Mouse (Mus musculus) neural tube, embryonic 12.5 days (tissue): ENCODE results near the gene Doc2g. TPM values are rescaled to one million over a fixed set of nuclear protein-coding genes. Genes with fewer than 3 reads are reported as not detected.
A peak's percentile ranks its signal among the peaks of the same experiment; 100 is the strongest.
"Not testable (repeated sequence)": the region's sequence is repeated elsewhere in the genome, so short reads cannot be mapped to it uniquely, and the experiment has no call there.

ENCODE experiments used
- ATAC-seq: fragments of 200-750 bp; cut with Nextera tagmentation; 2 replicates; pipeline ENCODE4 v1.8.0; 2017; ENCODE audit warnings: low read depth, mild to moderate bottlenecking, moderate TSS enrichment, moderate library complexity; ENCODE audit not compliant: low FRiP score
- H3K27ac ChIP-seq: fragments of 300-500 bp; sonication (generic); 2 replicates; pipeline ENCODE4 v1.5.1; 2016
- H3K27me3 ChIP-seq: fragments of 300-500 bp; sonication (generic); replicated peaks from 2 replicates; pipeline ENCODE4 v1.6.1; 2016; ENCODE audit warnings: mild to moderate bottlenecking
- H3K36me3 ChIP-seq: fragments of 300-500 bp; sonication (generic); 2 replicates; pipeline ENCODE4 v1.6.1; 2016; ENCODE audit warnings: mild to moderate bottlenecking
- H3K4me1 ChIP-seq: fragments of 300-500 bp; sonication (generic); 2 replicates; pipeline ENCODE4 v1.6.1; 2016
- H3K4me2 ChIP-seq: fragments of 300-500 bp; sonication (generic); replicated peaks from 2 replicates; pipeline ENCODE4 v1.6.1; 2016; ENCODE audit warnings: mild to moderate bottlenecking
- H3K4me3 ChIP-seq: fragments of 300-500 bp; sonication (generic); 2 replicates; pipeline ENCODE4 v1.5.1; 2016
- H3K9ac ChIP-seq: fragments of 300-500 bp; sonication (generic); 2 replicates; pipeline ENCODE4 v1.6.1; 2016; ENCODE audit warnings: mild to moderate bottlenecking
- H3K9me3 ChIP-seq: fragments of 300-500 bp; sonication (generic); 2 replicates; pipeline ENCODE4 v1.6.1; 2016; ENCODE audit warnings: mild to moderate bottlenecking
- WGBS: fragments of 180-500 bp; shearing (Covaris S2); methylation state at CpG from one replicate; pipeline ENCODE4 v1.1.7; 2016; 5-methylcytosine and 5-hydroxymethylcytosine counted together
- polyA plus RNA-seq: library from polyadenylated mRNA; unstranded; fragments of >200 nt; fragmentation: Nextera tagmentation; extraction: Ambion mirVana; gene quantifications from 2 replicates; pipeline ENCODE4 v1.2.1, GENCODE M21; 2016

Doc2g gene
- polyA plus RNA-seq, 1 experiment from 2014 or later: 6.0 TPM

DNA sequence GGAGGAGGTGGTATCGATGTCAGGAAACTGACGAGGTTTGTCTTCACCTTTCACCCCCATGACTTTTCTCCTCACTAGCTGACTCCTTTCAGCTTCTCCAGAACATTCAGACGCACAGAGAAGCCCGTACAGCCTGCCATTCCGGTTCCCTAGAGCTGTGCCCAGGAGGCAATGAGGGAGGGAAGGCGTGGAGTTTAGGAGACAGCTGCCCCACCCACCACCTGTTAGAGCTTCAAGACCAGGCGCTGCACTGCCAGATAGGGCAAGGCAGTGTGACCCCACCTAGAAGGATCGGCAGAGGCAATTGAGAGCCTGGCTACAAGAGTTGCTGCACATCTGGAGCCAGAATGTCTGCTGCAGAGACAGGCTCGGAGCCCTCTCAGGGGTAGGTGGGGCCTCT, 30.9 kb upstream of the Doc2g start, which contains the start of gene Aldh3b2:
Aldh3b2 (plus strand) TSS at position 100 of the 400 bp plus-strand sequence.
- Histone ChIP-seq H3K27ac (no peak within 1 kb of the TSS), H3K4me2 (no peak within 1 kb of the TSS), H3K4me3 (no peak within 1 kb of the TSS), H3K4me1 (no peaks in the 10 kb centered on the region), H3K9me3 (no peaks in the 10 kb centered on the region), H3K36me3 (no peaks in the 10 kb centered on the region), H3K27me3 (0 out of 2 replicates have a peak, but pooled peaks cover 3% of the 10 kb centered on the region), H3K9ac (no peak within 1 kb of the TSS)
- WGBS: 58% methylated on average over 9 of the region's 9 CpGs
- no peak for ATAC-seq

- not testable (repeated sequence) for H3K9ac ChIP-seq, H3K9me3 ChIP-seq, H3K27me3 ChIP-seq, H3K4me1 ChIP-seq, H3K27ac ChIP-seq, H3K36me3 ChIP-seq, H3K4me3 ChIP-seq, H3K4me2 ChIP-seq, ATAC-seq
- WGBS: 94% methylated on average over 6 of the region's 6 CpGs
Measured at GRCm38 (mm10) chr19:3974608-3975007, 28.5 kb upstream of the Doc2g start.

DNA sequence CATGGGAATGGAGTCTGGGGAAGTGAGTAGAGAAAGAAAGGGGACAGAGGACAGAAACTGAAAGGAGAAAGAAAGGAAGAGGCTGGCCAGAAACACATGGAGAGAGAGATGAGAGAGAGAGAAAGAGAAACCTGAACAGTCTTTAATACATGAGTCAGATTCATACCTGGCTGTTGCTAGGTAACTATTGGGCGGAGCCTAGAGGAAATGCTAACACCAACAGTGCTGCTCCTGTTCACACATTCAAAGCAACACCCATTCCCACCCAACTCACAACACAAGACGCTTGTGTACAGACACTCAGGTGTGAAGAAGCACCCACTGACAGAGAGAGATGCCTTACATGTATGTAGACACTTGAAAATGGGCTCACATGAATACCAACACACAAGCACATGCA, 27.2 kb upstream of the Doc2g start:
- no peak overlapping the region for H3K4me3 ChIP-seq
- 80% methylated on average over 2 of the region's 2 CpGs for WGBS
- H3K36me3 ChIP-seq: no peaks in the 10 kb centered on the region
- no peaks in the 10 kb centered on the region for H3K9me3 ChIP-seq
- H3K4me1 ChIP-seq: no peaks in the 10 kb centered on the region
- no peak overlapping the region for H3K27ac ChIP-seq
- H3K9ac ChIP-seq: no peak overlapping the region
- ATAC-seq: no peak
- H3K27me3 ChIP-seq: no peaks in the 10 kb centered on the region
- H3K4me2 ChIP-seq: no peak overlapping the region

DNA sequence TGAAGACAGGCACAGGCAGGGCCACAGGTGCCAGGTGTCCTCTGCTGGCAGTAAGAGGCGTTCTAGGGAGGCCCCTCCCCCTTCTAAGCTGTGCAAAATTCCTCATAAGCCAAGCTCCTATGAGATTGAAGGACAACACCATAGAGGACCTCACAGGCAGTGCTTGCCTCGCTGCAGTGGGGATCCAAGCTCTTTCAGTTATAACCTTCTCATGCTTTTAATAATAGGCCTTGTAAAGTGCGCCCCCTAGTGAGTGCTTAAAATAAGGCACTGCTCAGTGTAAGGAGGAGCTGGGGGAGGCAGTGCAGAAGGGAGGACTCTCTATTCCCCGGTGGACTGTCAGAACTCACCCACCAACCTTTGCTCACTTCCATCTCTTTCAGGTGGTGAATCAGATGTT, 22.8 kb upstream of the Doc2g start:
- no peak overlapping the region for H3K9ac ChIP-seq
- no peak overlapping the region for H3K4me3 ChIP-seq
- no peaks in the 10 kb centered on the region for H3K27me3 ChIP-seq
- H3K9me3 ChIP-seq: no peaks in the 10 kb centered on the region
- H3K4me2 ChIP-seq: no peak overlapping the region
- H3K4me1 ChIP-seq: peaks cover 17% of the 10 kb centered on the region
- H3K27ac ChIP-seq: no peak overlapping the region
- 16% methylated on average over 4 of the region's 4 CpGs for WGBS
- no peaks in the 10 kb centered on the region for H3K36me3 ChIP-seq
- ATAC-seq: peak; percentile 57; the same call in 1 of the 2 replicates

GRCm38 (mm10) chr19:3980917-3981316, 22.2 kb upstream of the Doc2g start:
- 74% methylated on average over 9 of the region's 9 CpGs for WGBS
- Histone ChIP-seq H3K4me3 (no peak overlapping the region), H3K9me3 (no peaks in the 10 kb centered on the region), H3K4me1 (peaks cover 19% of the 10 kb centered on the region), H3K27me3 (no peaks in the 10 kb centered on the region), H3K36me3 (no peaks in the 10 kb centered on the region), H3K4me2 (no peak overlapping the region), H3K27ac (no peak overlapping the region), H3K9ac (no peak overlapping the region)
- no peak for ATAC-seq

DNA sequence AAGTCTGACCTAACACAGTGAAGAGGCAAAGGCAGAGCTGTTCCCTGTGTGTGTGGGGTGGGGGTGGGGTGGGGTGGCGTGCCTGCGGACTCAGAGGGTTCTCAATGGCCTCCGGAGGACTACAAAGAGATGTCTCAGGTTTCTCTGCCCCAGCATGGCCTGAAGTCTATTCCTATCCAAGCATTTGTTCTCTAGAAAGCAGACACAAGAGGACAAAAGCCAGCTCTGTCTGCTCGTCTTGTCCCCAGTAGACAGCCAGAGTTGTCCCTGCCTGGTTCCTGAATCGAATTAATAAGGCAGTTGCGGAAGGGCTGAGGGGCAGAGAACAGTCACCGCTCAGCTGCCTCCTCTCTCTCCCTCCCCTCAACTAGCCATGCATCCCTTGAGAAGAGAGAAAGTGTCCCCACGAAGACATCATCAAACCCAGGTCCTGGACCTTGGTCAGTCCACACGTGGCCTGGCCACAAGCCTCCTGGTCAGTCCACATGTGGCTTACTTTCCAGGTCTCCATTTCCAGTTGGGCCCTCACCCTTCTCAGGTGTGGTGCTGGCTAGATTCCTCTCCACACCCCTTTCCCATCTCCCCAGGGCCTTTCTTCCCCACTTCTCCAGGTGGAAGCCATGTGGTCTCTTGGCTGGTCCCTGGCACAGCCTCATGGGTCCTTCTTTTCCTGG, 19.4 kb upstream of the Doc2g start:
- no peak overlapping the region for H3K4me3 ChIP-seq
- no peak overlapping the region for H3K4me2 ChIP-seq
- H3K4me1 ChIP-seq: peaks cover 23% of the 10 kb centered on the region
- H3K9me3 ChIP-seq: no peaks in the 10 kb centered on the region
- H3K9ac ChIP-seq: no peak overlapping the region
- no peaks in the 10 kb centered on the region for H3K27me3 ChIP-seq
- no peaks in the 10 kb centered on the region for H3K36me3 ChIP-seq
- WGBS: 33% methylated on average over 9 of the region's 9 CpGs
- ATAC-seq: no peak
- no peak overlapping the region for H3K27ac ChIP-seq

GRCm38 (mm10) chr19:3985261-3985681, 17.8 kb upstream of the Doc2g start:
- no peaks in the 10 kb centered on the region for H3K36me3 ChIP-seq
- H3K9ac ChIP-seq: 0 out of 2 replicates have a peak overlapping the region, but pooled peaks have one; percentile 13
- ATAC-seq: no peak; the same call in 1 of the 2 replicates
- H3K4me1 ChIP-seq: peaks cover 23% of the 10 kb centered on the region
- 0 out of 2 replicates have a peak overlapping the region, but pooled peaks have one; percentile 4 for H3K4me2 ChIP-seq
- H3K27me3 ChIP-seq: no peaks in the 10 kb centered on the region
- H3K9me3 ChIP-seq: no peaks in the 10 kb centered on the region
- H3K27ac ChIP-seq: no peak overlapping the region
- 18% methylated on average over 8 of the region's 8 CpGs for whole genome bisulfite sequencing
- H3K4me3 ChIP-seq: no peak overlapping the region

GRCm38 (mm10) chr19:3986334-3986733, 16.8 kb upstream of the Doc2g start, which contains the start of gene Acy3:
Gene Acy3 (plus strand): TSS chr19:3986570.
- peak; percentile 54; the same call in 1 of the 2 replicates for ATAC-seq
- Histone ChIP-seq H3K4me2 (0 out of 2 replicates have a peak within 1 kb of the TSS, but pooled peaks have one; percentile 4), H3K9ac (no peak within 1 kb of the TSS), H3K4me1 (peaks cover 27% of the 10 kb centered on the region), H3K4me3 (no peak within 1 kb of the TSS), H3K36me3 (no peaks in the 10 kb centered on the region), H3K9me3 (no peaks in the 10 kb centered on the region), H3K27me3 (no peaks in the 10 kb centered on the region), H3K27ac (no peak within 1 kb of the TSS)
- 12% methylated on average over 8 of the region's 8 CpGs for WGBS

GRCm38 (mm10) chr19:3988066-3988465, 15.0 kb upstream of the Doc2g start:
- peaks cover 27% of the 10 kb centered on the region for H3K4me1 ChIP-seq
- ATAC-seq: no peak

DNA sequence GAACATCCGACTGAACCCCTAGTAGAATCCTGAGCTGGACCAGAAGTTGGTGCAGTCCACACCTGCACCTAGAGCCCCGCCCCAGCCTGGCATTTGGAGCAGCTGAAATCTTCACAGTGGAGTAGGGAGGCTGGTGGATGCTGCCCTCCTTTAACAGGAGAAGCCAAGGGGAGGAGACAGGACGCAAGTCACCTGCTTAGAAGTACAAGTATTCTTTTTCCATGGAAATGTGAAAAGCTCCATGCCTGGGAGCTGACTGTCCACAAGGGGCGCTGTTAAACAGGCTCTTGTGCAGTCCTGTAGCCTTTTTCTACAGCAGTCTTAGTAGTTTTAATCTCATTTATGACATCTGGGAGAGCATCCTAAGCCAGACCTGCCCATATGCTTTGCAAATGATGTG, 14.4 kb upstream of the Doc2g start:
- H3K27me3 ChIP-seq: no peaks in the 10 kb centered on the region
- H3K4me3 ChIP-seq: no peak overlapping the region
- no peak overlapping the region for H3K27ac ChIP-seq
- H3K4me2 ChIP-seq: no peak overlapping the region
- H3K4me1 ChIP-seq: peaks cover 26% of the 10 kb centered on the region
- no peak for ATAC-seq
- no peaks in the 10 kb centered on the region for H3K36me3 ChIP-seq
- no peak overlapping the region for H3K9ac ChIP-seq
- no peaks in the 10 kb centered on the region for H3K9me3 ChIP-seq
- WGBS: 95% methylated on average over 4 of the region's 4 CpGs

More at GRCm38 (mm10) chr19:3988066-3988465, 15.0 kb upstream of the Doc2g start:
- 92% methylated on average over 14 of the region's 14 CpGs for WGBS
- Histone ChIP-seq H3K4me2 (no peak overlapping the region), H3K9me3 (no peaks in the 10 kb centered on the region), H3K9ac (no peak overlapping the region), H3K36me3 (no peaks in the 10 kb centered on the region), H3K27me3 (no peaks in the 10 kb centered on the region), H3K27ac (no peak overlapping the region), H3K4me3 (no peak overlapping the region)

- no peak overlapping the region for H3K4me2 ChIP-seq
- no peaks in the 10 kb centered on the region for H3K9me3 ChIP-seq
- H3K36me3 ChIP-seq: no peaks in the 10 kb centered on the region
- ATAC-seq: no peak
- 38% methylated on average over 6 of the region's 6 CpGs for WGBS
- H3K9ac ChIP-seq: no peak overlapping the region
- H3K4me3 ChIP-seq: no peak overlapping the region
- no peak overlapping the region for H3K27ac ChIP-seq
- no peaks in the 10 kb centered on the region for H3K27me3 ChIP-seq
- peaks cover 8% of the 10 kb centered on the region for H3K4me1 ChIP-seq
Measured at GRCm38 (mm10) chr19:3990804-3991203, 12.3 kb upstream of the Doc2g start.

- H3K9ac ChIP-seq: no peak overlapping the region
- H3K27ac ChIP-seq: no peak overlapping the region
- no peak overlapping the region for H3K4me3 ChIP-seq
- no peaks in the 10 kb centered on the region for H3K9me3 ChIP-seq
- no peak for ATAC-seq
- WGBS: 95% methylated on average over 3 of the region's 3 CpGs
- no peaks in the 10 kb centered on the region for H3K27me3 ChIP-seq
- H3K36me3 ChIP-seq: no peaks in the 10 kb centered on the region
- H3K4me1 ChIP-seq: 0 out of 2 replicates have a peak, but pooled peaks cover 4% of the 10 kb centered on the region
- no peak overlapping the region for H3K4me2 ChIP-seq
Measured at GRCm38 (mm10) chr19:3991562-3991961, 11.6 kb upstream of the Doc2g start.

DNA sequence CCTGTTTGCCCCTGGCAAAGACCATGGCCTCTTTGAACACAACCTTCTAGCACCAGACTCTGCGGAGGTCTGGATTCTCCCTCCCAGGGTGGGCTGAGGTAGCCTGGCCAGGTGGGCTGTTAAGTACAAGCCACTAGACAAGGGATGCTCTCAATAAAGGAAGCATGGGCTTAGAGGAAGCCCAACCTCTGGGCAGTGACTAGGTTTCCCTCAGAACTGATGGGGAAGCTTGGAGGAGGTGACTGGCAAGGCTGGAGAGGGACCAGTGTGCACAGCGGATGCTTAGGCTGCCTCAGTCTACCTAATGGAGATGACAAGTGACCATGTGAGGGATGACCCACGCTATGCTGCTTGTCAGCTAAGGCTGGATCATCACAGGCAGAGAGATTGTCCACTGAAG, 11.1 kb upstream of the Doc2g start:
- Histone ChIP-seq H3K9ac (no peak overlapping the region), H3K4me3 (no peak overlapping the region), H3K4me2 (no peak overlapping the region), H3K36me3 (no peaks in the 10 kb centered on the region), H3K27ac (no peak overlapping the region), H3K4me1 (0 out of 2 replicates have a peak, but pooled peaks cover 4% of the 10 kb centered on the region), H3K9me3 (no peaks in the 10 kb centered on the region), H3K27me3 (no peaks in the 10 kb centered on the region)
- WGBS: 85% methylated on average over 3 of the region's 3 CpGs
- ATAC-seq: no peak
